Mouse (Mus musculus) E14TG2a.4 (cell line): ENCODE measurements around the gene Ogdh.

Experiments used
- H3K27me3 ChIP-seq: 2 replicates; pipeline ENCODE4 v1.6.1; 2014; ENCODE audit warnings: low read length, control low read depth; ENCODE audit not compliant: insufficient read depth
- H3K36me3 ChIP-seq: 2 replicates; pipeline ENCODE4 v1.6.1; 2014; ENCODE audit warnings: low read length, control low read depth; ENCODE audit not compliant: insufficient read depth
- H3K4me1 ChIP-seq: replicated peaks from 2 replicates; pipeline ENCODE4 v1.6.1; 2014; ENCODE audit warnings: low read depth, low read length, control low read depth
- H3K4me3 ChIP-seq: replicated peaks from 2 replicates; pipeline ENCODE4 v1.5.1; 2014; ENCODE audit warnings: mild to moderate bottlenecking, low read length
- H3K9me3 ChIP-seq: 2 replicates; pipeline ENCODE4 v1.6.1; 2014; ENCODE audit warnings: low read length, control low read depth
- CTCF ChIP-seq: conservative IDR thresholded peaks from 2 replicates; pipeline ENCODE4 v1.5.1; 2014; ENCODE audit warnings: low read length
- NANOG ChIP-seq: IDR thresholded peaks from 2 replicates; pipeline ENCODE4 v1.6.1; 2014; ENCODE audit warnings: borderline replicate concordance, low read length, mixed read lengths
- POU5F1 ChIP-seq: IDR thresholded peaks from 2 replicates; pipeline ENCODE4 v1.6.1; 2014; ENCODE audit warnings: low read length, borderline replicate concordance

Gene Ogdh

DNA sequence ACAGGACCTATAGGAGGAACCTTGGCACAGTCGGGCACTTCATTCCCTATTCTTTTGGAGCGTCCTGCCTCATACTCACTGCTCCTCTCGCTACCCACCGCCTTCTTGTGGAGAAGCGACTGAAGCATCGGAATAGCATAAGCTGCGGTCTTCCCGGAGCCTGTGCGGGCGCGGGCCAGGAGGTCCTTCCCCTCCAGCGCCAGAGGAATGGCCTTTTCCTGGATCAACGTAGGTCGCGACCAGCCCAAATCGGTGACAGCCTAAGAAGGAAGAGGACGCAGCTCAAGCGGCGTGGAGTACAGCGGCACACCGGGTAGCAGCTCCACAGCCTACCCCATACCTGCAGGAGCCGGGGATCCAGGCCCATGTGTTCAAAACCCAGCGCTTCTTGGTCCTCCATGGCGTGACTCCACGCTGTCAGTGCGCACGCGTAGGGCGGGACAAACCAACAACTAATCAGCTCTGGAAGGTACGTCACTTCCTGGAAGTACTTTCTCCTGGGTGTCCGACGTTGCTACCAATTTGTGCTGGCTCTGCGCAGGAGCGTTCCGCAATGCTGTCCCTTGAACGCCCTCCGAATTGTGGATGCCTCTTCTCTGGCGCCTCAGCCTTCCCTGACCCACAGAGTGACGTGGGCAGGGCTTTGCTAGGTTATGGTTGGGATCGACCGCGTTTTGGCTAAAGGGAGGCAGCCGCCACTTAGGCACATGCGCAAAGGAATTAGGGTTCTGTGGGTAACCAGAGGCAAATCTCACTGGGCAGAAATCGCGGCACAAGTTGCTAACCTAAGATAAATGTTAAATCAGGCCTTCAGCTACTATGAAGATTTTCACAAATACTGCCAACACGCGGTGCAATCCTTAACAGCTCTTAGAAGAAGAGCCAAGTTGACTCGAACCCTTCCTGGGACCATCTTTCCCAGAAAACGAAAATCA, 23.8 kb upstream of the Ogdh start, which contains the start of gene Ddx56:
Gene Ddx56 (minus strand): TSS at position 453 of the 935 bp plus-strand sequence.
- TF ChIP-seq NANOG (no peak), POU5F1 (no peak)

DNA sequence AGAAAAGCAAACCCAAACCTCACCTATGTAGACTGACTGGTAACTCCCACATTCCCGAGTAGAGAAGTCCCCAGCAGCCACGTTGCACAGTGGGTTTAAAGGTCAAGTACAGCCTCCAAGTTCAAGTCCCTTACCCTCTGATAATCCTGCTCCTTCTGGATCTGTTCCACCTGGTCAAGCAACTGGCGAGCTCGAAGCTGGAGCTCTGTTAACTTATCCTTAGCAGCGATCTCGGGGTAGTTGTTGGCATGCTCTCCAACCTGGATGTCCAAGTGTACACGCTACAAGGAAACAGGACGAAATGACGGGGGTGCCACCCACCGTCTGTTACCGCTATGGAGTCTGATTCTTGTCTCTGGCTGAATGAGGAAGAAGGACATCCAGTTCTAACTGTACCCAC, 17.8 kb upstream of the Ogdh start:
- peak overlapping the region; percentile 95 for H3K4me3 ChIP-seq
- TF ChIP-seq CTCF (no peak), POU5F1 (no peak), NANOG (no peak)
- H3K4me1 ChIP-seq, result peaks cover 22% of the 10 kb centered on the region
- peaks cover 39% of the 10 kb centered on the region for H3K36me3 ChIP-seq
- H3K27me3 ChIP-seq, result no peaks in the 10 kb centered on the region
- no peaks in the 10 kb centered on the region for H3K9me3 ChIP-seq

More for the DNA sequence above, 23.8 kb upstream of the Ogdh start, which contains the start of gene Ddx56:
- Histone ChIP-seq H3K27me3 (no peaks in the 10 kb centered on the region), H3K9me3 (no peaks in the 10 kb centered on the region), H3K4me3 (peak within 1 kb of the TSS; percentile 99), H3K36me3 (peaks cover 70% of the 10 kb centered on the region), H3K4me1 (peaks cover 37% of the 10 kb centered on the region)

DNA sequence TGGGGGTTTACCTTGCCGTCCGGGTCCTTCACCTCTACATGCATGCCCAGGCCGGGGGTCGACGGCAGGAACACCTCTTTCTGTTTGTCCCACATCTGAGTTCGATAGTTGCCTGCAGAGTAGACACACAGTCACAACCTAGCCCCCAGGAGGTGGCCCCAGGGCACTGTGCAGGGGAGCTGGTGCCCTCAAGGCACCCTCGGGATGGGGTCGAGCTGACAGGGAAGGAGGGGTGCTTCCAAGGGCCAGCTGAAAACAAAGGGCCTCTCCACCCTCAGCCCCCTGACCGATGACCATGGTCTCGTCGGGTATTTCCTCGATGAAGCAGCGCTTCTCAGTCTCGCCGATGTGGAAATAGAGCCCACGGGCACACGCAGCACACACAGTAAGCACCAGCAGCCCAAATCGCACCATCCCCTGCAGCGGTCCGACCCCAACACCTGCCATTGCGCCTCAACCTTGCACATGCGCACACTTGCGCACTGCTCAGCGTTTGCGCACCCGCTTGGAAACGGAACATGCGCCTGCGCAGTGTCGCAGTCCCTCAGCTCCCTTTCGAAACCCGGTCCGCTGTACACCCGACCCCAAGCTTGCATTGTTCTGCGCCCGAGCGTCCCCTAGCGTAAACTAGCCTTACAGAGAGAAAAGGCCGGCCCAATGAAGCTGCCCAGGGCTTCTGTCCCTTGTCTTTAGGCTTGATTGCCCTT, 16.9 kb upstream of the Ogdh start, which contains the start of gene Tmed4:
Gene Tmed4 (minus strand): TSS at position 484 of the 707 bp plus-strand sequence.
- H3K9me3 ChIP-seq, result peaks cover 6% of the 10 kb centered on the region; the same call in 1 of the 2 replicates
- peaks cover 39% of the 10 kb centered on the region for H3K36me3 ChIP-seq
- TF ChIP-seq CTCF, result peak; percentile 49
- TF ChIP-seq NANOG, result no peak
- H3K4me3 ChIP-seq, result peak within 1 kb of the TSS; percentile 95
- H3K27me3 ChIP-seq, result no peaks in the 10 kb centered on the region
- H3K4me1 ChIP-seq, result peaks cover 20% of the 10 kb centered on the region

DNA sequence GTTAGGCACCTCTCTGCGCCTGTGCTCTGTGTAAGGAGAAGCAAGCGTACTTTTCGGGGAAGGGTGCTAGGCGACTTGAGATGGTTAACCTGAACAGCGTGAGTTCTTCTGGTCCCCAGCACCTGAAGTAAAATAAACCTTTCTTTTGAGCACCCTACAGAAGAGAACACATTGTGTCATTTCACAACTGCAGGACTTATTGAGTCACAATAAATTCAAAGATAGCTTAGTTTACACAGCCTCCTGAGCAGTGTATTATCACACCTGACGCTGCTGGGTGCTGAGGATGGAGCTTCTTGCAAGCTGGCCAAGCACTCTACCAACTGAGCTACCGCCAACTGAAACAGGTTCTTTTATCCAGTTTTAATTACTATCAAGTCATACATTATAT, 16.3 kb upstream of the Ogdh start:
- TF ChIP-seq CTCF (no peak), NANOG (no peak), POU5F1 (no peak)

DNA sequence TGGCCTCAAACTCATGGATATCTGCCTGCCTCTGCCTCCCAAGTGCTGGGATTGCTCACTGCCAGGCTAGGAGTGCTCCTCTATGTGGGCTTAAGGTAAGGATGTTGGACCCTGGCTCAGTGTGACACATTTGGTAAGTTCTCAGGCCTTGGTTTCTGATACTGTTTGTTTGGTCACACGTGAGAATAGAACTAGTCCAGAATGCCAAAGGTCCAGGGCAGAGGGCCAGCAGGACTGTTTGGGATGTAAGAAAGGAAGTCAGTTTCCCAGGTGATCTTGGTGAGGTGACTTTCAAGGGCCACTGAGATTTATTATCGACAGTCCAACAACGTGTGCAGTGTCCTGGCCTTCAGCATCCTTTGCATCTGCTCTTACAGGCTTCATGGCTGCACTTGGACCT, 15.0 kb upstream of the Ogdh start:
- no peak overlapping the region for H3K4me3 ChIP-seq
- H3K9me3 ChIP-seq, result peaks cover 25% of the 10 kb centered on the region
- H3K27me3 ChIP-seq, result no peaks in the 10 kb centered on the region
- H3K4me1 ChIP-seq, result peaks cover 20% of the 10 kb centered on the region
- peaks cover 23% of the 10 kb centered on the region for H3K36me3 ChIP-seq
- TF ChIP-seq CTCF, result no peak
- no peak for TF ChIP-seq NANOG
- TF ChIP-seq POU5F1, result no peak

More for the DNA sequence above, 16.3 kb upstream of the Ogdh start:
- Histone ChIP-seq H3K9me3 (peaks cover 11% of the 10 kb centered on the region), H3K4me1 (peaks cover 20% of the 10 kb centered on the region), H3K36me3 (peaks cover 35% of the 10 kb centered on the region), H3K4me3 (peak overlapping the region; percentile 95), H3K27me3 (no peaks in the 10 kb centered on the region)

DNA sequence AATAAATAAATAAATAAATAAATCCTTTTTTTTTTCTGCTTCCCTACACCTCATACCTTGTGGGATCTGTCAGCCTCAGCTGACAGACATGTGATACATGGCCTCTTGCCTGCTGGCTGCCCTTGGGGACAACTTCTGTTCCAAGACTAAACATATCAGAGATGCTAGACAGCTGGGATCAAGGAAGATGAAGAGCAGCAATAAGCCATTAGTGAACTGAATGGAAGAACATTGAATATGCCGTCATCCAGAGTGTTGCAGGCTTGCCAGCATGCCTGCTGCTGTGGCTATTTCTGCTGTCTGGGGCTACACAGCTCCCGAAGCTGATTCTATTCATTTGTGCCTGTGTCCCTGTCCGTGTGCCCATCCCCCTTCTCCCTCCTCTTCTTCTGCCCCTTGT, 8.5 kb upstream of the Ogdh start:
- no peak for TF ChIP-seq NANOG
- no peak for TF ChIP-seq POU5F1
- TF ChIP-seq CTCF, result no peak
- Histone ChIP-seq H3K9me3 (peaks cover 81% of the 10 kb centered on the region), H3K4me1 (no peaks in the 10 kb centered on the region), H3K27me3 (no peaks in the 10 kb centered on the region), H3K4me3 (no peak overlapping the region), H3K36me3 (no peaks in the 10 kb centered on the region)

DNA sequence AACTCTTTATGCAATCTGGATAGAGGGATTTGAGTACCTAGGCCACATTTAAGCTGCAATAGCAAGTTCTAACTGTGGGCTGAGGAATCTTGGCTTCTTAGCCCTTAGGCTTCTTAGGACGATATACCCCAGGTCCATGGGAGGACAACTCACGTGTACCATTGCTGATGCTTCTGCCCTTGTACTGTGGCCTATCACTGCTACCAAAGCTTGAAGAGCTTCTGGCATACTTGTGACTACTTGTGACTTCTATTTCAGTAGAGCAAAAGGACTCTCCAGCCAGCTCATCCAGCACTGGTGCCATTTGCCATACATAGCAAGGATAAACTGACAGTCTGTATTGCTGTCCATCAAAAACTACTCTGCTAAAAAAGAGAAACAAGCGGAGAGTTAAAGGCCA, 1.3 kb upstream of the Ogdh start:
- Histone ChIP-seq H3K4me1 (peaks cover 33% of the 10 kb centered on the region), H3K9me3 (peaks cover 44% of the 10 kb centered on the region), H3K27me3 (0 out of 2 replicates have a peak, but pooled peaks cover 4% of the 10 kb centered on the region), H3K4me3 (no peak overlapping the region), H3K36me3 (no peaks in the 10 kb centered on the region)
- no peak for TF ChIP-seq POU5F1

DNA sequence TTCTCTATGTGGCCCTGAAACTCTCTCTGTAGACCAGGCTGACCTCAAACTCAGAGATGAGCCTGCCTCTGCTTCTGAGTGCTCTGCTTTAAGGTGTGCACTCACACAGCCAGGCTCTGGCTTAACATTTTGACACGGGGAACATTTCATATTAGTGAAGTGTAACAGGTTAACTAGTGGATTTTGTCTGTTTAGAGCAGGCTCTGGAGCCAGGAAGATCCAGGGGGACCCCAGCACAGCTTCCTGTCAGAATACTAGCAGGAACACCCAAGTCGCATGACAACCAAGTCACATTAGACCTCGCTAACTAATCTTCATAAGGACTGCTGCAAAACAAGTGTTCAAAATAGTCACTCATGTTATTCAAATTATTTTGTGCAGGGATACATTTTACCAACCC, 550 bp upstream of the Ogdh start:
- peak overlapping the region; percentile 93 for H3K4me3 ChIP-seq
- H3K4me1 ChIP-seq, result peaks cover 40% of the 10 kb centered on the region
- TF ChIP-seq POU5F1 (no peak), CTCF (no peak), NANOG (no peak)
- H3K27me3 ChIP-seq, result 0 out of 2 replicates have a peak, but pooled peaks cover 4% of the 10 kb centered on the region
- H3K9me3 ChIP-seq, result peaks cover 36% of the 10 kb centered on the region
- no peaks in the 10 kb centered on the region for H3K36me3 ChIP-seq
